Mouse (Mus musculus): ENCODE data around the gene Sox1.

The Sox1 gene

GRCm38 (mm10) chr8:12389116-12389471, 6.0 kb upstream of the Sox1 start:
- DNase-seq (ENCODE audit: low read depth): no peak

GRCm38 (mm10) chr8:12389801-12390639, 5.1 kb upstream of the Sox1 start:
- DNase-seq (ENCODE audit: low read depth): peak; percentile 26

- DNase-seq (ENCODE audit: low read depth): no peak
Measured at GRCm38 (mm10) chr8:12390640-12391365, 4.3 kb upstream of the Sox1 start.

- DNase-seq (ENCODE audit: low read depth): no peak
Measured at GRCm38 (mm10) chr8:12391366-12392250, 3.5 kb upstream of the Sox1 start.

- DNase-seq (ENCODE audit: low read depth): no peak
Measured at GRCm38 (mm10) chr8:12392801-12393200, 2.3 kb upstream of the Sox1 start.

DNA sequence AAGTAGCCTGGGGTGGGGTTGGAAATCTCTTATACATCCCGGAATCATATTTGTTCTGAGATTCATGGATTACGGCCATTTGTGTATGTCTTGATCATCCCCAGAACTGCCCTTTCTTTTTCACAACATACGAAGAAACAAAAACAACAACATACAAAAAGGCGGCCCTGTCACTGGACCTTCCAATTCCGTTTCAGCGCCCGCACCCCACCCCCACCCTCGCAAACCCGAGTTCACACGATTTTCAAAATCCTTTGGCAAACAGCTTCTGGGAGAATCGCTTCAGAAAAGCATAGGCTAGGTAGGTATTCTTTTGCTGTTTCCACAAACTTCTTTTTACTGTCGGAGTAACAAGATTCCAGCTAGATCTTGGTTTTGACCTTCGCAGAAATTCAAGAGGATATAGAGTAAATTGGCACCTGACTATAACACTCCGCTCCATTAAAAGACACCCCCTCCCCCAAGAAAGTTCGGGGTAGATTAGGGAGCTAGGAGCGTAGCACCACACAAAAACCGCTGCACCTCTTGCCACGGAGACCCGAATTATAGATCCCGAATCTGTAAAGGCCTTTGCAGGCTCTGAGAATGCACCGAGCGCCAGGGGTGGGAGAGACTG, 602 bp upstream of the Sox1 start:
- no peak for DNase-seq (ENCODE audit: low read depth)

- DNase-seq (ENCODE audit: low read depth): no peak
Measured at GRCm38 (mm10) chr8:12396501-12397345, 1.6 kb downstream of the Sox1 start.

GRCm38 (mm10) chr8:12397346-12397925, 2.3 kb downstream of the Sox1 start:
- no peak for DNase-seq (ENCODE audit: low read depth)

DNA sequence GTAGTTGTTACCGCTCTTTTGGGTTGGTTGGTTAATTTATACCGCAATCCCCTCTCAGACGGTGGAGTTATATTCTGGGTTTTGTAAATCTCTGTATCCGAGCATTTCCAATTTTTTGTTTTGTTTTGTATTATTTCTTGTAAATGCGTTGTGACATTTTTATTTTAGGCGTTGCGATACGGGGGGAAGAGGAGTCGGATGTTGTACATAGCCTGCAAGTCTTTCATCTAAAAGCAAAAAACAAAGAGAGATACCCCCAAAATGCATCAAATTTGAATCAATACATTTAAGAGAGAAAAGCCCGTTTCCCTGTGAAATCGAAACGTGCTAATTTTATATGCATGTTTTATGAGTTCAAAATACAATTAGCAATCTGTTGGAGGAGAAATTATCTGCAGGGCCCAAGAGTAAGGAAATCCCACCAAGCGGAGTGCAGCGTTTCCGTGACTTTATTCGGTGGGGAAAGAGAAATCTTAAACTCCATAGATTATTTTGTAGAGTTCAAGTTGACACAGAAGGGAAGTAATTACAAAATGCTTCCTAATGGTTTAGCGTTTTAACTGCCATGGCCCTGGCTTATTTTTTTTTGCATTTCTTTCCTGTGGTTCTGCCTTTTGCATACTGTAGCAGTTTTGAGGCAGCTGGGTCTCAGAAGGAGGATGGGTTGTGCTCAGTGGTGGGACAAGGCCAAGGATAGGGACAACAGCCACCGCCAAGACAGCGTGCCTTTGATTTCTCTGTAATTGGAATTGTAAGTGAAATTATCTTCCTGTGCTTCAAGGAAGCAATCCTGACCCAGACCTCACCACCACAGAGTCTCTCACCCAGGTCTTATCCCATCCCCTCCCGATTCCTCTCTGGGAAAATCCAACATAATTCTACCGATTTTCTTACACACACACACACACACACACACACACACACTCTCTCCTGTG, 3.2 kb downstream of the Sox1 start:
- no peak for DNase-seq (ENCODE audit: low read depth)

DNA sequence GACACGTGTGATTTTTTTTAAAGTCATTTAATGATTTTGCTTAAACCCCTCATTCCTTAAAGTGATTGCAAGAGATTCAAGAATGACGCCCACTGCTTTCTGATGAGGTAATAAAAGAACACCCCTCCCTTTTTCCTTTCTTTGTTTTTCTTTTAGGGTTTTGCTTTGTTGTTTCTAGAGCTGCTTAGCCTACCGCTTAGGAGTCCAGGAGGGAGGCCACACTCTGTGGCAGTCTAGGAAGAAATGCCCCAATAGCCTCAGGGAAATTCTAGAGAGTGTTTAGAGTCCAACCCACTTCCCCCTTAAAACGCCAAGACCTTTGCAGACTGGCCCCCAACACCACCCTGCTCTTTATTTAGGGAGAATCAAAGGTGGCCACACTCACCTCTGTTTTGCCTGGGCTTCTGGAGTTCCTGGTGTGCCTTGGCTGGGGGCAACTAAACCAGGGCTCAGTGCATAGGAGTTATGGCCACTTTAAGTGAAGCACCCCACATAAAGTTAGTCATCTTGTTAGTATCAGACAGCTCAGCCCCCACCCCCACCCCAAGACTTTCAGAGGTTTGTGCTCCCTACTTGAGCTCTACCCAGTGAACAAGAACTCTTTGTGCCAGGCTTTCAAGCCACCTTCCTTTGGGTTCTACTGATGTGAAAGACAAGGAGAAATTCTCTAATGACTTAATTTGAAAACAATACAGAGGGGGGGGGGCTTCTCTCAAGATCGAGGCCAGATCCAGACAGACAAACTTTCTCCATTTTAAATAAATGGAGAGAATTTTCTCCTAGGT, 4.5 kb downstream of the Sox1 start:
- no peak for DNase-seq (ENCODE audit: low read depth)

DNA sequence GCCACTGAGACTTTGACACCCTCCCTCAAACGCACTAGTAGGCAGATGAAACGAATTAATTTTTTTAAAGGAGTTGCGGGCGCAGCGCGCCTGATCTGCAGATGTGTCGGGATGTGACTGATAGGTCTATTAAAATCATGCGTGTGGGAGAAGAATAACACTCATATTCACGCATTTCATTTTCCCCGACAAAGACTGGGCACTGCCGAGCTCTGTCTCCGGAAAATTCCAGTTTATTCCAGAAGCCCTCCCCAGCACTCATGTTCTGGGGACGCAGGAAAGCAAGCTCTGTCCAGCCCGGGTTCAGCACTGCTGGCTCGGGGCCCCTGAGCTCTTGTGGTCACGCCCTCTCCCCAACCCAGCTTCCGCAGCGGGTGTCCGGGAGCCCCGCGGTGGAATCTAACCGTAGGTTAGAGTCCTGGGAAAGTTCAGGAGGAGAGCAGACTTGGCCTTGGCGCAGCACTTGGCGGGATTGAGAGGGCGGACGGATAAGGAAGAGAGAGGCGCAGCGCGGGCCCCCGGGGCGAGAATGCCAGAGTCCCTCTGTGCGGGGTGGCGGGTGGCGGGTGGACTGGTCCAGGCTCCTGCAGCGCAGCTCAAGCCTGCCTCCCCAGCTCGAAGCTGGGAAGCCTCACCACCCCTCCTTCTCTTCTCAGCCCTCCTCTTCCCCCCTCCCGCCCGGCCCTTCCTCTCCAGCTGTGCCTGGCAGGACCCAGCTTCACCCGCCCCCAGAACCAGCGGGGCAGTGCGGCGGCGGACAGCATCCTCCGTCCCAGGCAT, 5.7 kb downstream of the Sox1 start:
- DNase-seq (ENCODE audit: low read depth): no peak

DNA sequence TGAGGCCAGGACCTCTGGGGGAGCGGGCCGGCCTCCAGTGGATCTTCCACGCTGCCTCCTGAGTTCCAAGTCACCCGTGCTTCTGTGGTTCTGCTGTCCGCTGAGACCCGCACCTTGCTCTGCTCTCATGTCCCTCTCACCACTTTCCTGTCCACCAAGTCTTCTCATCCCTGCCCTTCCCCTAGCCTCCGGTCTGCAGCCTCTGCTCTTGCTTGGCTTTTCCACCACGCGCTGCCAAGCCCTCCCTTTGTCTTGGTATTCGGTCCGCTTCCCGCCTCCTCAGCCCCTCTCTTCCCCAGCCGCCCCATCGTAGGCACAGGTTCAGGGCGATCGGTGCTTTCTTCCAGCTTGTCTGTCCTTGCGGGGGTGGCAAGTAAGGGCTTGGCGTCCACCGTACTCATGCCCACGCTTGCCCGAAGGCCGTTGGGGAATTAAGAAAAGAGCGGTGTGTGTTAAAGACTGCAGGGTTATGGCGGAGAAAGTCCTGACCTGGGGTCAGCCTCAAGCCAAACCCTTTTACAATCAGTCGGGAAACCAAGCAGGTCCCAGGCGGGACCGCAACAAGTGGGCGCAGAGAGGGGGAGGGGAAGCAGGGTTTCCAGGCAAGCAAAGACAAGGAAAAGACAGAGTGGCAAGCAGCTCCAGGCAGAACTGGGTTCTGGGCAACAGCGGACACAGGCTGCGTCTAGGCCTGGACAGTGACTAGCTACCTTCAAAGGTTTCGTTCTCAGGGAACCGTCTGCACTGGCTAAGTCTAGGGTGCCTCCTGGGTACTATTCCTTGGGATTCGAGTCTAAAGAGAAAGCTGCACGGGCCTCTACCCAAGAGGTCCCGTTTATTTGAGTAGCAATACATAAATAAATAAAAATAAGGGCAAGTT, 6.5 kb downstream of the Sox1 start:
- no peak for DNase-seq (ENCODE audit: low read depth)

DNA sequence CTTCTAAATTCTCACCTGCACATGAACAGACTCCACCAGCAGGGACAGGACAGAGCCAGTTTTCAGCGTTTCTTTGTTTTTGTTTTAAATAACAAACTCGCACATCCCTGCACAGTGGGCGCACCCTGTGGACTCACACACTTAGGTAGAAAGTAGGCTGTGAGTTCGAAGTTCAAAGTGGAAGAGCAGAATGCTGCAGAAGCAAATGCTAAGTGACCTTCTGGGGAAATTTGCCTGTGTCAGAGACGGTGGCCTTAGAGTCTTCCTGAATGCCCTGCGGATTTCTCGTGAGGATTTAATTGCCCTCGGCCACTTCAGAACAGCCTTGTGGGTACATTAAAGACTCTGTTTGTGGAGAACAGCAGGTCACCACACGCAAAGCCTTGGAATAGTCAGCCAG, 7.6 kb downstream of the Sox1 start:
- DNase-seq (ENCODE audit: low read depth): no peak

DNA sequence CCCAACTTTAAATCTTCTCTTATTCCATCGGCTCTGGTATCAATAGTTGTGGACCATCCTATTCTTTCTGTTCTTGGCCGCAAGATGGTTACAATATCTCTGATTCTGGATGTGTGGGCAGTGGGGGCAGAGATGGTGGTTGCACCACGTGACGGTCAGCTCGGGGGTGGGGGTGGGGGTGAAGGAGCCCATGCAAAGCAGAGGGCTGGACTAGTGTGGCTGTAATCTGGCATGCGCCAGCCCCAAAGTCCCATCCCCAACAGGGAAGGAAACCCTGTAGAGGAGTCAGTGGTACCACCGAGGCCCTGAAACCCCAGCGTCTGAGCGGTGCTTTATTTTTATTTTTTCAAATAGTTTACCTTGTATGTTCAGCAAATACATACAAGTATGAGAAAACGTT, 12.9 kb downstream of the Sox1 start:
- no peak for DNase-seq (ENCODE audit: low read depth)

GRCm38 (mm10) chr8:12409976-12410375, 14.9 kb downstream of the Sox1 start:
- DNase-seq (ENCODE audit: low read depth): no peak

DNA sequence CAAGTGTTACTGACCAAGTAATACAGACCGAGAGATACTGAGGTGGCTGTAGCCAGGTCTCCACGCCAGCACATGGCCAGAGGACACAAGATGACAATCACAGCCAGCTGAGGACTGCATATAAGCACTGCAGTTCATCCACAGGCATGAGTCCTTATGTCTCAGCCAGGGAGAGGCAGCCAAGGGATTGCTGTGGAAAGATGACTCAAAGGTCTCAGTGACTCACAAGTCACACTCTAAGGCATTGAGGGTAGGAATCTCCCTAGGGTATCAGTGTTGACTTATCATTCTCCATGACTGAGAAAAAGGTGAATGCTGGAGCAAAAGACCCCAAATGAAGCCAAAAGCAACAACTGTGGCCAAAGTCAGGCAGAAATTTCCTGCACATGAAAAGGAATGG, 22.0 kb downstream of the Sox1 start:
- DNase-seq (ENCODE audit: low read depth): no peak

DNA sequence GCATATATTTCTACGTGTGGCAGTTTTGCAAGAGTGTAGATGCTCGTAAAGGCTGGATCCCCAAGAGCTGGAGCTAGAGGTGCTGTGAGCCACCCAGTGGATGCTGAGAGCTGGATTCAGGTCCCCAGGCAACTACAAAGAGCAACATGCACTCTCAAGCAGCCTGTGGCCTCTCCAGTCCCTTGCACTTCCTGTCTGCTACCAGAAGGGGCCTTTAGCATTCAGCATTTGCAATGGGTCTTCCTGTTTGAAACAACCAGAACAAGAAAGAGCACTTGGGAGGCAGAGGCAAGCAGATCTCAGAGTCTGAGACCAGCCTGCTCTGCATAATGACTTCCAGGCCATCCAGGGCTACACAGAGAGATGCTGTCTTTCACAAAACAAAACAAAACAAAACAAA, 25.4 kb downstream of the Sox1 start:
- peak; percentile 10 for DNase-seq (ENCODE audit: low read depth)
